Comparison of ENCODE assay signal across 20 mouse cellular contexts in genomic region chr14:76127311-76127710, GRCm38 (mm10). TPM values are rescaled to one million over a fixed set of nuclear protein-coding genes. Genes with fewer than 3 reads are reported as not detected.
DNase-seq lines count a peak whose midpoint lies in the region.
"Had no signal": no experiment of that assay in that cellular context is flagged by ENCODE, and none has a peak within 500 bp of the region (broad histone marks: within the 10 kb centered on the region; RNA-seq: fewer than 3 reads in every experiment).

No protein-coding gene starts in this region.

- peak; percentile 28 for DNase-seq in heart, adult 11 months
- no peak for DNase-seq in heart, adult 9 months (ENCODE audit: low spot score in 2 of 2)
- peak; percentile 63 for DNase-seq in ES-CJ7 (ENCODE audit: low read depth, low spot score)
- peak; percentile 93 for DNase-seq in R1 (ENCODE audit: low read depth, low spot score)
- peak; percentile 57 for DNase-seq in ZHBTc4 (ENCODE audit: low read depth, low spot score)
- no peak for DNase-seq in testis, postnatal 14 days (ENCODE audit: low spot score)
- DNase-seq in left cerebral cortex, adult 18-20 months (ENCODE audit: low spot score in 2 of 2) = no peak
- DNase-seq in embryo, embryonic 11 days = no peak
- DNase-seq: adrenal gland, adult 2 months; adrenal gland, adult 8-10 months; adrenal gland, postnatal 10 days; adrenal gland, postnatal 14 days; adrenal gland, postnatal 25 days; adrenal gland, postnatal 36 days; B cell, adult 2 months; cerebellum, adult 11 months; cerebellum, adult 11-12 months; cerebellum, adult 18-20 months; cerebellum, adult 2 months; cerebellum, adult 8-10 months had no signal

RNA-seq across cellular contexts. Expression of gene Nufip1, which starts 16.6 kb away (rescaled TPM):
- total RNA-seq in left cerebral cortex, adult 18-20 months (2021) = 1 to 10 TPM; 8.1 to 9.2 TPM

RNA-seq across cellular contexts. Expression of gene Gpalpp1, which starts 16.8 kb away (rescaled TPM):
- 10 to 100 TPM; 23.4 to 23.9 TPM for total RNA-seq in left cerebral cortex, adult 18-20 months (2021)

Comparison
In these comparisons a context has a peak if more than half of its experiments do, and no peak if none do; other contexts are left out.
1. DNase-seq: peak in heart, adult 11 months (single experiment), ES-CJ7 (single experiment), R1 (single experiment) and ZHBTc4 (single experiment); none in heart, adult 9 months (0 of 2), testis, postnatal 14 days (single experiment), left cerebral cortex, adult 18-20 months (0 of 2) and embryo, embryonic 11 days (single experiment).